Mouse (Mus musculus) embryonic facial prominence, embryonic 13.5 days (tissue): ENCODE results near the gene Pappa. TPM values are rescaled to one million over a fixed set of nuclear protein-coding genes. Genes with fewer than 3 reads are reported as not detected.

Experiments
- ATAC-seq: fragments of 200-750 bp; cut with Nextera tagmentation; 2 replicates; pipeline ENCODE4 v1.8.0; 2017; ENCODE audit warnings: low read depth; ENCODE audit not compliant: insufficient number of reproducible peaks, insufficient read depth, low FRiP score, low TSS enrichment
- H3K27ac ChIP-seq: fragments of 300-500 bp; sonication (generic); 2 replicates; pipeline ENCODE4 v1.5.1; 2015; ENCODE audit warnings: moderate library complexity, mild to moderate bottlenecking, inconsistent platforms
- H3K27me3 ChIP-seq: fragments of 300-500 bp; sonication (generic); 2 replicates; pipeline ENCODE4 v1.6.1; 2015; ENCODE audit warnings: mild to moderate bottlenecking, inconsistent platforms
- H3K36me3 ChIP-seq: fragments of 300-500 bp; sonication (generic); 2 replicates; pipeline ENCODE4 v1.6.1; 2015; ENCODE audit warnings: mild to moderate bottlenecking, inconsistent platforms
- H3K4me1 ChIP-seq: fragments of 300-500 bp; sonication (generic); 2 replicates; pipeline ENCODE4 v1.6.1; 2015; ENCODE audit warnings: inconsistent platforms
- H3K4me2 ChIP-seq: fragments of 300-500 bp; sonication (generic); 2 replicates; pipeline ENCODE4 v1.6.1; 2015; ENCODE audit warnings: moderate library complexity, mild to moderate bottlenecking, inconsistent platforms
- H3K4me3 ChIP-seq: fragments of 300-500 bp; sonication (generic); 2 replicates; pipeline ENCODE4 v1.5.1; 2015; ENCODE audit warnings: mild to moderate bottlenecking, inconsistent platforms
- H3K9ac ChIP-seq: fragments of 300-500 bp; sonication (generic); 2 replicates; pipeline ENCODE4 v1.6.1; 2015; ENCODE audit warnings: mild to moderate bottlenecking, inconsistent platforms
- H3K9me3 ChIP-seq: fragments of 300-500 bp; sonication (generic); 2 replicates; pipeline ENCODE4 v1.6.1; 2016; ENCODE audit warnings: inconsistent platforms
- WGBS: fragments of 180-500 bp; shearing (Covaris S2); methylation state at CpG from one replicate; pipeline ENCODE4 v1.1.7; 2015; ENCODE audit warnings: mixed read lengths; 5-methylcytosine and 5-hydroxymethylcytosine counted together
- polyA plus RNA-seq: library from polyadenylated mRNA; unstranded; fragments of >200 nt; fragmentation: Nextera tagmentation; extraction: Ambion mirVana; gene quantifications from 2 replicates; pipeline ENCODE4 v1.2.1, GENCODE M21; 2015

Pappa gene
- polyA plus RNA-seq, 1 experiment from 2014 or later = 2.2 TPM

- H3K27me3 ChIP-seq = no peaks in the 10 kb centered on the region
- H3K4me3 ChIP-seq = no peak overlapping the region
- no peak overlapping the region for H3K4me2 ChIP-seq
- no peak for ATAC-seq
- H3K4me1 ChIP-seq = no peaks in the 10 kb centered on the region
- H3K9ac ChIP-seq = no peak overlapping the region
- H3K27ac ChIP-seq = no peak overlapping the region
- no peaks in the 10 kb centered on the region for H3K36me3 ChIP-seq
- H3K9me3 ChIP-seq = 0 out of 2 replicates have a peak, but pooled peaks cover 3% of the 10 kb centered on the region
Measured at GRCm38 (mm10) chr4:65367135-65367534, 243.2 kb downstream of the Pappa start.

DNA sequence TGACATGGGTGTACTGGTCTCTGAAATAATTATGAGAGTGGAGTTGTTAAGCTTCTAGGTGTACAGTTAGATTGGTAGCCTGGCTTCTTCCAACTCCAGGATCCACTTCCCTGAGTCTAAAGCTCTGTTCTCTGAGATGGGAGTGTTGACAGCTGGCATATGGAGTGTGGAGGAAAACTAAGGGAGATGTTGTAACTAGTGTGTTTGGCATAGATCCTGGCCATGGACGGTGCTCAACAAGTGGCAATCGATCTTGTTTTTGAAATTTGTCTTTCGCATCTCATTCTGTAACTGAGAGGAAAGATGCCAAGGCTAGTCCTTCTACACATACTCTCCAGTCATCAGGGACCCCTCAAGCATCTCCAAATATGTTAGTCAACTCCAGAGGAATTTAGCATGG is 248.8 kb downstream of the Pappa start:
- H3K27me3 ChIP-seq = no peaks in the 10 kb centered on the region
- ATAC-seq = no peak
- 88% methylated on average over 3 of the region's 3 CpGs for WGBS
- no peaks in the 10 kb centered on the region for H3K36me3 ChIP-seq
- no peak overlapping the region for H3K4me2 ChIP-seq
- no peak overlapping the region for H3K27ac ChIP-seq
- H3K4me1 ChIP-seq = no peaks in the 10 kb centered on the region
- no peak overlapping the region for H3K9ac ChIP-seq
- 0 out of 2 replicates have a peak, but pooled peaks cover 3% of the 10 kb centered on the region for H3K9me3 ChIP-seq
- H3K4me3 ChIP-seq = no peak overlapping the region

DNA sequence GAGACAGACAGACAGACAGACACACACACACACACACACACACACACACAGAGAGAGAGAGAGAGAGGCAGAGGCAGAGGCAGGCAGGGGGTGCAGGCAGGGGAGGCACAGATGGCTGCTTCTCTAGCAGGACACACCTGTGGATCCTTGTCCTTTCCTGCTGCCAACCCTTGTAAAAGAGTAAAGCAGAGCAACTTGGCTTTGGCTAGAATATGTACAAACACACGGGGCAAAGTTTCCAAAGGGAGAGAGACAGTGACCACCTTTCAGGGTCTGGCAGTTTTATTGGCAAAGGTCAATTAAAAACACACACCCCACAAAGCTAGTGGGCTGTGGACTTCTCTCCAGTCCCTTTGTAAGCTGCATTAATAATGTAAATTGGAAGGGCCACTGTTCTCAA is 249.9 kb downstream of the Pappa start:
- WGBS = 35% methylated on average over 1 of the region's 1 CpGs
- Histone ChIP-seq H3K9ac (no peak overlapping the region), H3K4me1 (no peaks in the 10 kb centered on the region), H3K4me2 (no peak overlapping the region), H3K4me3 (no peak overlapping the region), H3K27me3 (no peaks in the 10 kb centered on the region), H3K9me3 (0 out of 2 replicates have a peak, but pooled peaks cover 3% of the 10 kb centered on the region), H3K27ac (no peak overlapping the region), H3K36me3 (no peaks in the 10 kb centered on the region)
- no peak for ATAC-seq

DNA sequence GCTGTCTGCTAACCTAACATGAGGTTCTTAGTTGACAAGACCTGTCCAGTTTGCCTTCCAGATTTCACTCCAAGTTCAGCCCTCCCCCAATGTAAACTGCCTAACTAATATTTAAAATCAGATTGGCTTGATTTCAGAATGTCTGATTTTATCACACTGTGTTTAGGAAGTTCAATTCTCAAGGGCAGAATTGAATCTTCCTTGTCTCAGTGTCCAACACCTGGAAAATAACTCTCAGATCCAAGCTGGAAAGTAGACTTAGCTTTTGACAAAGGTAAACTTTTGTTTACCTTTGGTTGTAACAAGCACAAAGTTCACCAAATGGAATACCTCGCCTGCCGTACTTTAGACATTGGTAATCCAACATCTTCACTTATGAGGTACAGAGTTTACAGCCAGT is 252.6 kb downstream of the Pappa start:
- H3K9ac ChIP-seq = no peak overlapping the region
- no peaks in the 10 kb centered on the region for H3K27me3 ChIP-seq
- no peak for ATAC-seq
- no peaks in the 10 kb centered on the region for H3K4me1 ChIP-seq
- WGBS = 91% methylated on average over 2 of the region's 2 CpGs
- H3K36me3 ChIP-seq = no peaks in the 10 kb centered on the region
- H3K27ac ChIP-seq = no peak overlapping the region
- no peak overlapping the region for H3K4me2 ChIP-seq
- no peak overlapping the region for H3K4me3 ChIP-seq
- no peaks in the 10 kb centered on the region for H3K9me3 ChIP-seq

DNA sequence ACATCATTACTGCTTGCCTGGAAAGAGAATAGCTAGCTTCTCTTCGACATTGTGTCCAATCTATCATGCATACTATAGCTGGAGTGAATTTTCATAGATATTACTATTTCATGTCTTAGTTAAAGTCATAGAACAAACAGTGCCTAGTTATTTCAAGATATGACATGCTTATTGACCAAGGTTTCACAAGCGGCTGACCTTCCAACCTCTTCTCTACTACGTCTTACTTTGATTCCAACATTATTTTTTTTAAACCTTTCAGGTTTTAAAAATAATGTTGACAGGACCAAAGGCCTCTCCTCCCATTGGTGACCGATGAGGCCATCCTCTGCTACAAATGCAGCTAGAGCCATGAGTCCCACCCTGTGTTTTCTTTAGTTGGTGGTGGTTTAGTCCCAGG is 255.5 kb downstream of the Pappa start:
- Histone ChIP-seq H3K4me3 (no peak overlapping the region), H3K4me1 (no peaks in the 10 kb centered on the region), H3K9ac (no peak overlapping the region), H3K27ac (no peak overlapping the region), H3K27me3 (no peaks in the 10 kb centered on the region), H3K36me3 (no peaks in the 10 kb centered on the region), H3K4me2 (no peak overlapping the region), H3K9me3 (no peaks in the 10 kb centered on the region)
- no peak for ATAC-seq
- WGBS = 94% methylated on average over 4 of the region's 4 CpGs

GRCm38 (mm10) chr4:65383070-65383469 is 259.1 kb downstream of the Pappa start:
- no peaks in the 10 kb centered on the region for H3K9me3 ChIP-seq
- no peaks in the 10 kb centered on the region for H3K4me1 ChIP-seq
- H3K9ac ChIP-seq = no peak overlapping the region
- ATAC-seq = no peak
- no peak overlapping the region for H3K27ac ChIP-seq
- H3K36me3 ChIP-seq = no peaks in the 10 kb centered on the region
- WGBS = 82% methylated on average over 4 of the region's 4 CpGs
- H3K4me2 ChIP-seq = no peak overlapping the region
- no peak overlapping the region for H3K4me3 ChIP-seq
- no peaks in the 10 kb centered on the region for H3K27me3 ChIP-seq

DNA sequence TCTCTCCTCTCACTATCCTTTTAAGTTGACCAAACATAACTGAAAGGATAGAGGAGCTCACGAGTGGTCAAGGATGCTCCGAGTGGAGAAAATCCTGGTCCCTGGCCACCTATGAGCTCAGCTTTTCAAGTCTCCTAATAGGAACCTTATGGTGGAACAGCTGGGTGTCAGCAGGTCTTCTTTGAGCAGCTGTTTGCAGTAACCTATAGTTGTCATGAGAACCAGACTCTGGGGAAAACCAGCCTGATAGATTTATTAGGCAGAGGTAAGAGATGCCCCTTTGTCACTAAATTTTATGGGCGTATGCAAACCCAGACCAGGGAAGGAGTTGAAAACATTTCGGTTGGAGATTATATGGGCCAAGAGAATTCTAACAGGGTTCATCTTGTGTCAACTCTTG is 267.0 kb downstream of the Pappa start:
- H3K4me2 ChIP-seq = no peak overlapping the region
- no peak for ATAC-seq
- H3K9me3 ChIP-seq = no peaks in the 10 kb centered on the region
- WGBS = 64% methylated on average over 4 of the region's 4 CpGs
- no peak overlapping the region for H3K27ac ChIP-seq
- no peak overlapping the region for H3K9ac ChIP-seq
- no peaks in the 10 kb centered on the region for H3K27me3 ChIP-seq
- no peak overlapping the region for H3K4me3 ChIP-seq
- H3K36me3 ChIP-seq = no peaks in the 10 kb centered on the region
- no peaks in the 10 kb centered on the region for H3K4me1 ChIP-seq

- 72% methylated on average over 3 of the region's 3 CpGs for WGBS
- no peaks in the 10 kb centered on the region for H3K27me3 ChIP-seq
- H3K4me2 ChIP-seq = no peak overlapping the region
- H3K4me1 ChIP-seq = no peaks in the 10 kb centered on the region
- H3K9ac ChIP-seq = no peak overlapping the region
- no peak for ATAC-seq
- H3K9me3 ChIP-seq = no peaks in the 10 kb centered on the region
- no peaks in the 10 kb centered on the region for H3K36me3 ChIP-seq
- no peak overlapping the region for H3K4me3 ChIP-seq
- H3K27ac ChIP-seq = no peak overlapping the region
Measured at GRCm38 (mm10) chr4:65396806-65397205, 272.8 kb downstream of the Pappa start.

DNA sequence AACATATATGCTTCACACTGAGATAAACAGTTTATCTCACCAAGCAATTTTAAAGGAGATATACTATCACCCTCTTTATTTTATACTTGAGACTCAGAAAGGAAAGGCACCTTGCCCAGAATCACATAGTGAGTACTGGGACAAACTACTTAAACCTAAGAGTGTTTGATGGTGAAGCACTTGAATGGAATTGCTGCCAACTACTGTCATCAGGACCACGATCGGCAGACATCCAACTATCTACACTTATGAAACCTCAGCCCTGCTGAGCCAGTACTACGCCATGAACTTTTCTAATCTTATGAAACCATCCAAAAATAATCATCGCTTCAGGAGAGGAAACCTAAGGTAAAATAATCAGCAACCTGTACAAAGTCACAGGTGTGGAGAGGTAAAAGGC is 275.5 kb downstream of the Pappa start:
- no peak overlapping the region for H3K9ac ChIP-seq
- H3K9me3 ChIP-seq = no peaks in the 10 kb centered on the region
- H3K36me3 ChIP-seq = no peaks in the 10 kb centered on the region
- no peak overlapping the region for H3K4me2 ChIP-seq
- peaks cover 7% of the 10 kb centered on the region for H3K4me1 ChIP-seq
- H3K4me3 ChIP-seq = no peak overlapping the region
- ATAC-seq = no peak
- no peak overlapping the region for H3K27ac ChIP-seq
- no peaks in the 10 kb centered on the region for H3K27me3 ChIP-seq
- WGBS = 98% methylated on average over 4 of the region's 4 CpGs

DNA sequence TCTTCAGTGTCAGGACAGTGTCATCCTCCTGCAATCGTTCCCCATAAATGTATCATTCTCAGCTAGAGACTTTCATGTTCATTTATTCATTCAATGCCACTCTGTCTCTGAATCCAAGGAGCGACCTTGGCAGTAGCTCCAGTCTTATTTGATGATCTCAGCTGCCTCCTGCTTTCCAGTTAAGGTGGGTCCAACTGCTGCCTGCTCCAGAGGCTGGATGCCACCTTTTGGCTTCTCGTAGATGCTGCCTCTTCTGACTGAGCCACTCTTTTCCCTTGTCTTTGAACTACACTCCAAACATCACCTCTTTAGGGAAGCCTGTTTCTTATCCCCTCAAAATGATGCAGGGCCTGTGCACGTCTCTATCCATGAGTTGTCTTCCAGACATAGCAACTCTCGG is 278.3 kb downstream of the Pappa start:
- Histone ChIP-seq H3K4me3 (no peak overlapping the region), H3K9ac (no peak overlapping the region), H3K4me2 (no peak overlapping the region), H3K27me3 (no peaks in the 10 kb centered on the region), H3K4me1 (peaks cover 7% of the 10 kb centered on the region), H3K36me3 (no peaks in the 10 kb centered on the region), H3K9me3 (no peaks in the 10 kb centered on the region), H3K27ac (no peak overlapping the region)
- no peak for ATAC-seq
- 86% methylated on average over 5 of the region's 5 CpGs for WGBS

GRCm38 (mm10) chr4:65402836-65403634 is 279.1 kb downstream of the Pappa start:
- no peaks in the 10 kb centered on the region for H3K27me3 ChIP-seq
- H3K9ac ChIP-seq = no peak overlapping the region
- WGBS = 47% methylated on average over 6 of the region's 6 CpGs
- H3K4me3 ChIP-seq = no peak overlapping the region
- no peak for ATAC-seq
- no peaks in the 10 kb centered on the region for H3K36me3 ChIP-seq
- H3K4me2 ChIP-seq = no peak overlapping the region
- H3K4me1 ChIP-seq = peaks cover 7% of the 10 kb centered on the region
- no peaks in the 10 kb centered on the region for H3K9me3 ChIP-seq
- H3K27ac ChIP-seq = no peak overlapping the region
